Mouse (Mus musculus): ENCODE data around the gene Apol9a. TPM values are rescaled to one million over a fixed set of nuclear protein-coding genes. Genes with fewer than 3 reads are reported as not detected.
A peak's percentile ranks its signal among the peaks of the same experiment; 100 is the strongest.
"Not testable (repeated sequence)": the region's sequence is repeated elsewhere in the genome, so short reads cannot be mapped to it uniquely, and the experiment has no call there.

The Apol9a gene
- polyA plus RNA-seq, 1 experiment = 1.3 TPM

- DNase-seq; H3K4me1 ChIP-seq (ENCODE audit: control insufficient read depth, insufficient read depth, low read length); H3K4me3 ChIP-seq (replicated peaks; ENCODE audit: extremely low read depth, low read depth, low read length): not testable (repeated sequence)
- 0 out of 2 replicates have a peak, but pooled peaks have one; percentile 22 for TF ChIP-seq CTCF (IDR thresholded peaks at IDR 0.05; ENCODE audit: insufficient read depth, low read length)
- 57% methylated on average over 9 of the region's 9 CpGs for WGBS
Observed at GRCm38 (mm10) chr15:77399027-77399426, 11.9 kb downstream of the Apol9a start, which contains the start of gene Apol7a. Gene Apol7a, minus strand, starts transcription at chr15:77399110.

- 35% methylated on average over 11 of the region's 11 CpGs for WGBS
- H3K4me3 ChIP-seq (replicated peaks; ENCODE audit: extremely low read depth, low read depth, low read length); H3K4me1 ChIP-seq (ENCODE audit: control insufficient read depth, insufficient read depth, low read length); DNase-seq: not testable (repeated sequence)
Observed at GRCm38 (mm10) chr15:77397450-77398132, 13.3 kb downstream of the Apol9a start.

GRCm38 (mm10) chr15:77393832-77394231 is 17.1 kb downstream of the Apol9a start:
- H3K4me3 ChIP-seq (replicated peaks; ENCODE audit: extremely low read depth, low read depth, low read length); DNase-seq; H3K4me1 ChIP-seq (ENCODE audit: control insufficient read depth, insufficient read depth, low read length): not testable (repeated sequence)
- 40% methylated on average over 3 of the region's 3 CpGs for WGBS

GRCm38 (mm10) chr15:77387462-77387861 is 23.5 kb downstream of the Apol9a start:
- TF ChIP-seq CTCF (IDR thresholded peaks at IDR 0.05; ENCODE audit: insufficient read depth, low read length) (no peak), POLR2A (IDR thresholded peaks at IDR 0.05; ENCODE audit: borderline replicate concordance, extremely low read depth, low read depth, low read length) (no peak)
- Histone ChIP-seq H3K4me1 (ENCODE audit: control insufficient read depth, insufficient read depth, low read length) (no peaks in the 10 kb centered on the region), H3K4me3 (replicated peaks; ENCODE audit: extremely low read depth, low read depth, low read length) (no peak overlapping the region)
- WGBS = 84% methylated on average over 2 of the region's 2 CpGs
- no peak for DNase-seq

GRCm38 (mm10) chr15:77384340-77385030 is 26.4 kb downstream of the Apol9a start:
- no peak for DNase-seq
- TF ChIP-seq POLR2A (IDR thresholded peaks at IDR 0.05; ENCODE audit: borderline replicate concordance, extremely low read depth, low read depth, low read length) = no peak
- 89% methylated on average over 7 of the region's 7 CpGs for WGBS
- no peaks in the 10 kb centered on the region for H3K4me1 ChIP-seq (ENCODE audit: control insufficient read depth, insufficient read depth, low read length)
- H3K4me3 ChIP-seq (replicated peaks; ENCODE audit: extremely low read depth, low read depth, low read length) = no peak overlapping the region

- Histone ChIP-seq H3K4me1 (ENCODE audit: control insufficient read depth, insufficient read depth, low read length) (no peaks in the 10 kb centered on the region), H3K4me3 (replicated peaks; ENCODE audit: extremely low read depth, low read depth, low read length) (no peak overlapping the region)
- WGBS = 52% methylated on average over 1 of the region's 1 CpGs
- no peak for DNase-seq
- TF ChIP-seq POLR2A (IDR thresholded peaks at IDR 0.05; ENCODE audit: borderline replicate concordance, extremely low read depth, low read depth, low read length) (no peak), CTCF (IDR thresholded peaks at IDR 0.05; ENCODE audit: insufficient read depth, low read length) (no peak)
Observed at GRCm38 (mm10) chr15:77382880-77383279, 28.1 kb downstream of the Apol9a start.

- 79% methylated on average over 11 of the region's 11 CpGs for WGBS
- TF ChIP-seq CTCF (IDR thresholded peaks at IDR 0.05; ENCODE audit: insufficient read depth, low read length) = no peak
- TF ChIP-seq POLR2A (IDR thresholded peaks at IDR 0.05; ENCODE audit: borderline replicate concordance, extremely low read depth, low read depth, low read length) = no peak
- H3K4me1 ChIP-seq (ENCODE audit: control insufficient read depth, insufficient read depth, low read length) = no peaks in the 10 kb centered on the region
- no peak for DNase-seq
- H3K4me3 ChIP-seq (replicated peaks; ENCODE audit: extremely low read depth, low read depth, low read length) = no peak overlapping the region
Observed at GRCm38 (mm10) chr15:77382271-77382850, 28.6 kb downstream of the Apol9a start.

- no peaks in the 10 kb centered on the region for H3K4me1 ChIP-seq (ENCODE audit: control insufficient read depth, insufficient read depth, low read length)
- 69% methylated on average over 6 of the region's 6 CpGs for WGBS
- TF ChIP-seq POLR2A (IDR thresholded peaks at IDR 0.05; ENCODE audit: borderline replicate concordance, extremely low read depth, low read depth, low read length) (no peak), CTCF (IDR thresholded peaks at IDR 0.05; ENCODE audit: insufficient read depth, low read length) (no peak)
- DNase-seq = no peak
- H3K4me3 ChIP-seq (replicated peaks; ENCODE audit: extremely low read depth, low read depth, low read length) = no peak overlapping the region
Observed at GRCm38 (mm10) chr15:77381481-77381880, 29.5 kb downstream of the Apol9a start.

GRCm38 (mm10) chr15:77379921-77380320 is 31.0 kb downstream of the Apol9a start:
- no peak for DNase-seq
- 49% methylated on average over 4 of the region's 4 CpGs for WGBS

GRCm38 (mm10) chr15:77377419-77377818 is 33.5 kb downstream of the Apol9a start:
- no peak for DNase-seq
- 84% methylated on average over 4 of the region's 4 CpGs for WGBS
- Histone ChIP-seq H3K4me1 (ENCODE audit: control insufficient read depth, insufficient read depth, low read length) (no peaks in the 10 kb centered on the region), H3K4me3 (replicated peaks; ENCODE audit: extremely low read depth, low read depth, low read length) (no peak overlapping the region)
- no peak for TF ChIP-seq POLR2A (IDR thresholded peaks at IDR 0.05; ENCODE audit: borderline replicate concordance, extremely low read depth, low read depth, low read length)
- TF ChIP-seq CTCF (IDR thresholded peaks at IDR 0.05; ENCODE audit: insufficient read depth, low read length) = no peak

More at GRCm38 (mm10) chr15:77379921-77380320, 31.0 kb downstream of the Apol9a start:
- no peaks in the 10 kb centered on the region for H3K4me1 ChIP-seq (ENCODE audit: control insufficient read depth, insufficient read depth, low read length)
- H3K4me3 ChIP-seq (replicated peaks; ENCODE audit: extremely low read depth, low read depth, low read length) = no peak overlapping the region
- TF ChIP-seq CTCF (IDR thresholded peaks at IDR 0.05; ENCODE audit: insufficient read depth, low read length) (no peak), POLR2A (IDR thresholded peaks at IDR 0.05; ENCODE audit: borderline replicate concordance, extremely low read depth, low read depth, low read length) (no peak)

All from lung, adult 2 months (tissue).